Mouse (Mus musculus) embryo, embryonic 11 days (tissue): ENCODE results near the gene Tle6.
"Not testable (repeated sequence)": the region's sequence is repeated elsewhere in the genome, so short reads cannot be mapped to it uniquely, and the experiment has no call there.

Source experiments
- DNase-seq: peaks from one replicate; pipeline ENCODE4 v3.0.0-alpha.2; 2015

Gene Tle6

DNA sequence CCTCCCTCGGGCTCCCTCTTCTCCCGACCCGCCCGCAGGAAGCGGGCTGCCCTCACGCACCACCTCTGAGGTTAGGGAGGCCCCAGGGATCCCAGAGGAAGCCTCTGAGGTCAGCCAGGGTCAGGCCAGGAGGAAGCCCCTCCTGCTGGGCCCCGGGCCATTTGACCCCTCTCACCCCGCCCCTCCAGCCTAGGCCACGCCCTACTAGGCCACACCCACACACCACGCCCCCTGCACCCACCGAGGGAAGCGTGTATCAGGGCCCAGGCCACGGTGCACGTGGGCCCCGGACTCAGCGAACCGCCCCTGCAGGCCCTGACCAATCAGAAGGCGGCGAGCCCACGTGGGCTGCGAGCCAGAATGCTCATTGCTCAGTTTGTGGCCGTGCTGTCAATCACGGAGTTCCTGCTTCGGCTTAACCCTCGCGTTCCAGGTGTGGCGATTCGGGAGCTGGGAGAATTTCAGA is at the start of gene Tle6:
Gene Tle6, minus strand, starts transcription at position 336 of the 466 bp plus-strand sequence.
- DNase-seq = peak; percentile 98

DNA sequence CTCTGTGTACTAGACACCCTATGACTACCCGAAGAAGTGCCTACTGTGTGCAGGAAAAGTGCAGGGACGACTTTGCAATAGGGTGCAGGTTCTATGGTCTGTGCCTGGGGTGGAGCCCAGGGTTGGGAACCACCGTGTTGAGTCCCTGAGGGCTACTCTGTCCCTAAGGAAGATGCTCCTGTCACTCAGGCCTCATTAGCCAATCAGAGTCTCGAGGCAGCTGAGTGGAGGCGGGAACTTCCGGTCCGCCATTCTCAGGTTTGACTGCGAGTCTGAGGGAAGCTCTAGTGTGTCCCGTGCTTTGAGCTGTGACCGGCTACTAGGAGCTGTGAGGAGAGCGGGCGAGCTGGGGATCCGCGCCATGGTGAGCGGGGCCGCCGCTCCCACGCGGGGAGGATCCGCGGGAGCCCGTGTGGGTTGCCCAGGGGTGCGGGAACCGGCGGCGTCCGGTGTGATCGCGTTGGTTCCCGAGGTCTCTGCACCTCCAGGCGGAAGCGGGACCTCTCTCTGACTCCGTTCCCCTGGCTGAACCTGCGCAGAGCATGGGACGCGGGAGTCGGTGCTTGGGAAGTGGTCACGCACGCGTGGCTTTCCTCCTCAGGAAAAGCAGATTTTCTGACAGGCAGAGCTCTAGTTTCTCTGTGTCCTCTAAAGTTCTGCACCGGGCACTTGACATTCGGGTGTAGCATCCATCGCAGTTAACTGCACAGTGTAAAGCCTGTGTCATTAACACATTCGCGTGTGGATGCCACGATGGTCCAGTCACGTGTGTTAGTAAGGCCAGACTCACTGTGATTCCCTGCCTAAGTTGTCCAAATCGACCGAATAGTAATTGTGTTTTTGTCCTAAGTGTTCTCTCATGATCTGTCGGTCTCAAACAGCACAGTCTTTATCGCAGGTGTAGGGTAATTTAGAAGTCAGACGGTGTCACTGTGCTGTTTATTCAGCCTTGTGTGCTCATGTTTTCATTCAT is 48.2 kb upstream of the Tle6 start, which contains the start of gene Gm10778:
Gene Gm10778, plus strand, starts transcription at position 257 of the 973 bp plus-strand sequence.
- DNase-seq = peak; percentile 93

DNA sequence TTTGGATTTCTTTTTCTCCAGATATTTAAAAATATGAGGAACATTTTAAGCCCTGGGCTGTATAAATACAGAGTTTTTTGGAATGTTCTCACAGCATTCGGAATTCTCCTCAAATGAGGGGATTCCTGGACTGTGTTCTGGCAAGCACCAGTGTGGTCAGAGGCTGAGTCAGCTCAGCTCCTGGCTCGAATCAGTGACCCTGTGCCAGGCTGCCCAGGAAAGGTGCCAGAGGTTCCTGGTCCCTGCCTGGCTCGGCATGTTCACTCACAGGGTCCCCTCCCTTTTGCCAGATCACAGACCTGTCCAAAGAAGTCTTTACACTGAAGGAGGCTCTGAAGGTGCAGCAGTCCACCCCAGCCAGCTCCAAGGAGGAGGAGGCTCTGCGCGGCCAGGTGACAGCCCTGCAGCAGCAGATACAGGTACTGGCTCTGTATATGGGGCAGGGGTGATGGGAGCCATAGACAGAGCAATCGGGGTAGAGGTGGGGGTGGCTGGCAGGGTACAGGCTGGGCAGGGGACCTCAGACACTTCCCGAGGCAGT is 45.2 kb upstream of the Tle6 start:
- DNase-seq = no peak

DNA sequence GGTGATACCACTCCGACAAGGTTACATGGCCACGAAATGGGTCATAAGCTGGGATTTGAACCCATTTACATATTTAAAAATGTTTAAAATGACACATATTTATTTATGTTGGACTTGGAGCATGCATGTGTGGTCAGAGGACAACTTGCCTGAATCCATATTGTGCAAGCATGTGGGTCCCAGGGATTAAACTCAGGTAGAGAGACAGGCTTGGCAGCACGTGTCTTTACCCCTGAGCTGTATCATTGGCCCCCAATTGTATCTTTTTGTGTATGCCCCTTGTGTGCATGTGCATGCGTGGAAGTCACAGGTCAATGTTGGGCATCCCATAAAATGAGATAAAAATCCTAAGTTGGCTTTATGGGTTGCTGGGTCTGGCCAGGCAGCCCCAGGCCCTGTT is 44.5 kb upstream of the Tle6 start:
- DNase-seq = no peak

DNA sequence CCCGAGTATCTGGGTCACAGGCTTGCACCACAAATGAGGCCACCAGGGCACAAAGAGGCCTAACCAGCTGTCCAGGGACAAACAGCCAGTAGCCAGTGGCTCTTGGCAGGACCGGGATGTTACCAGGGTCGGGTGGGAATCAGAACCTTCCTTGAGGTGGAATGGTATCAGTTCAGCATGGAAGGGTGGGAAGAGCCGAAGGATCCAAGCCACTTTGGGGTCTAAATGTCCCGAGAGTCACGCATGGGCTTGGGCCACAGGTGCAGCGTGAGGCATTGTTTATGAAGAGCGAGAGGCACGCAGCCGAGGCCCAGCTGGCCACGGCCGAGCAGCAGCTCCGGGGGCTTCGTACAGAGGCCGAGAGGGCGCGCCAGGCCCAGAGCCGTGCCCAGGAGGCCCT is 43.8 kb upstream of the Tle6 start:
- no peak for DNase-seq

DNA sequence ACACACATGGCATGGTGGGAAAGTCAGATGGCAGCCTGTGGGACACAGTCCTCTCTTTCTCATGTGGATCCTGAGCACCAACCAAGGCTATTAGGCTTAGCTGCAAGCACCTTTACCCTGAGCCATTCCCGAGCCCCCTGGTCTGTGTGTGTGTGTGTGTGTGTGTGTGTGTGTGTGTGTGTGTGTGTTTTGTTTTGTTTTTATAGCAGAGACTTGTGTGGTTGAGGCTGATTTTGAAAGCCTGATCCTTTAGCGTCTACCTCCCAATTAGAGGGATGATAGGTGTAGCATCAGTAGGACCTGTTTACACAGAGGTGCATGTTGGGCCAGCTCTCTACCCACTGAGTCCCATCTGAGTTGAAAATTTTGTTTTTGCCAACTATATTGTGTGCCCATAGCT is 43.3 kb upstream of the Tle6 start:
- no peak for DNase-seq

DNA sequence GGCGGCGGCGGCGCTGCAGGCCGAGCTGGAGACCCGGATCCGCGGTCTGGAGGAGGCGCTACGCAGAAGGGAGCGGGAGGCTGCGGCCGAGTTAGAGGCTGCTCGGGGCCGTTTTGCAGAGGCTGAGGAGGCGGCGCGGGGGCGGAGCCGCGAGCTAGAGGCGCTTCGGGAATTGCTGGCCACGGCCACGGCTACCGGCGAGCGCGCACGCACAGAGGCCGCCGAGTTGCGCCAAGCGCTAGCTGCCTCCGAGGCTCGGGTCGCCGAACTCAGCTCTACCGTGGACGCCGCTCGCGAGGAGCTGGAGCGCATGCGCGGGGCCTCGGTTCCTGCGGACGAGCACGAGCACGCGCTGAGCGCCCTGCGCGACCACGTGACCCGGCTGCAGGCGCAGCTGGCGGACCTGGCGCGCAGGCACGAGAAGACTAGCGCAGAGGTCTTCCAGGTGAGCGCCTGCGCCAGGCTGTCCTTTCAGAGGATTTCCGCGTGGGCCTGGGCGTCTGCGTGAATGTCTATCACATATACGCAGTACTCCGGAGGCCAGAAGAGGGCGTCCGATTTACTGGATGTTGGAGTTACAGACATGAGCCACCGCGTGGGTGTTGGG is 42.7 kb upstream of the Tle6 start:
- peak; percentile 97 for DNase-seq

DNA sequence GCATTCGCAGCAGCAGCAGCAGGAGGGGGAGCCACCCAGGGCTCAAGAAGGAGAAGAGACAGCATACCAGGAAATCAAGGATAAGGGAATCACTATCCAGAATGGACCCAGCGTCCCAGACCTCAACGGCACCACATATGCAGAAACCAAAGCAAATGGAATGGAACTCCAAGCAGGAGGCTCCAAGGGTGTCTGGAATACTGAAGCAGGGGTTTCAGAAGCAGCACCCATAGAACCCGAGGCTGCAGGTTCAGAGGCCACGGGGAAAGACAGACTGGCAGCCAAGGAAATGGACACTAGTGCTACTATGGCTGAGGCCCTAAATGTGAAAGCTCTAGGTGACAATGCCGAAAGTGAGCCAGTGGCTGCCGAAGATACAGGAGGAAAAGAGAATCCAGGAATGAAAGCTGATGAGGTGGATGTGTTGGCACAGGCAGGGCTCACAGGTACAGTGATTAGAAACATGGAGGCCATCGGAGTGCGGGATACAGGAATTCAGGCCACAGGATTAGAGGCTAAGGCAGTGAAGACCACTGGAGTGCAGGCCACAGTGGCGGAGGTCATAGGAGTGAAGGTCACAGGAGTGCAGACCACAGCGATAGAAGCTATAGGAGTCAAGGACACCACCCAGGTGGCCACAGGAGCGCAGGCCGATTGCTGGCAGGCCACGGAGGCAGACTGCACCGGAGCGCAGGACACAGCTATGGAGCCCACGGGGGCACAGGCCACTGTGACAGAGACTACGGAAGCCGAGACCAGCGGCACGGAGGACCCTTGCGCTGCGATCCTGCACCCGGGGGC is 42.0 kb upstream of the Tle6 start:
- DNase-seq = no peak

DNA sequence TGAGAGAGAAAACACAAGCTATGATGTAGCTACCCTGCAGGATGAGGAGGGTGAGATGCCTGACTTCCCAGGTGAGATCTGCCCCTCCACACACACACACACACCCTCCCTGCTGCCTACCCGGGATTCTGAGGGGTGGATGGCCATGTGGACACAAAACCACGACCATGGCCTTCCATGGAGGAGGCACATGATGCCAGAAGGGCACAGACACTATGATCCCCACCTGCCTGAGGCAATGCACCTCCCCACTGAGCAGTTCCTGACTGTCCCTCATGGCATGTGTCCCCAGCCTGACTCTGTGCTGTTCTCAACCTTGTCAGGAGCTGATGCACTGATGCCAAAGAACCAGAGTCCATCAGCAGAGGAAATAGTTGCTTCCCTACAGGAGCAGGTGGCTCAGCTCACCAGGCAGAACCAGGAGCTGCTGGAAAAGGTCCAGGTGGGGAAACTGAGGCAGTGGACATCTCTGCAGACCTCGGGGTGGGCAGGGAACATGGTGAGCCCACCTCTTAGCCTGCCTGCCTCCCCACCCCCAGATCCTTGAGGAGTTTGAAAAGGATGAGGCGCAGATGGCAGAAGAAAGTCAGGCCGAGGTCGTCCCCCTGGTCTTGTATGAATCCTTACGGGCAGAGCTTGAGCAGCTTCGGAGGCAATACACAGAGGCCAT is 41.2 kb upstream of the Tle6 start:
- no peak for DNase-seq

DNA sequence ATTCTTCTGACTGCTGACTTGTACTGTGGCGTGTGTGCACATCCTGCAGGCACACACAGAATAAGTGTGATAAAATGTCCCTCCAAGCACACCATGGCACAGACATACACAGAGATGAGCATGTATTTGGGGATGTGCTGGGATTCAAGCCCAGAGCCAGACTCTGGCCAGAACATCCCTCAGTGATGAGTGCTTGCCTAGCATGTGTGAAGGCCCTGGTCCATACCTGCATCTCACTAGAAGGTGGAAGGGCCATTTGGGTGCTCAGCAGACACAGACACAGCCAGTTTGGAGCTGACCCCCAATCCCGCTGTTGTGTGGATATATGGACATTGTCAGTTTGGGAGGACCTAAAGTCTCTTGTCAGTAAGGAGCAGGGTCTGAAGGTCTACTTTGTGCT is 40.7 kb upstream of the Tle6 start:
- no peak for DNase-seq

DNA sequence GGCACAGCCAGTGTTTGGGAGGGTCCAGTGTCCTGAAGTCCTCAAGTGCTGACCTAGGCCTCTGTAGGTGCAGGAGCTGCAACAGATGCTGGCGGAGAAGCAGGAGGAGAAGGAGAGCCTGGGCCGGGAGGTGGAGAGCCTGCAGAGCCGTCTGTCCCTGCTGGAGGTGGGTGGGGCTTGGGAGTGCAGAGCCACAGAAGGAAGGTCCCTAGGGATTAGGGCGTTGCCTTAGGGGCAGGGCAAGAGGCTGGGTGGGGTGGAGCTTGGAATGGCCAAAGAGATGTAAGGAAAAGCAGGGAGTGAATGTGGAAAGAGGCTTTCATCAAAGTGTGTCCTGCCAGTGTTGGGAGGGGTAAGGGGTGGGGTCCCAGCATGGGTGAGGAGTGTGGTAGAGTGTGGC is 40.0 kb upstream of the Tle6 start:
- not testable (repeated sequence) for DNase-seq

DNA sequence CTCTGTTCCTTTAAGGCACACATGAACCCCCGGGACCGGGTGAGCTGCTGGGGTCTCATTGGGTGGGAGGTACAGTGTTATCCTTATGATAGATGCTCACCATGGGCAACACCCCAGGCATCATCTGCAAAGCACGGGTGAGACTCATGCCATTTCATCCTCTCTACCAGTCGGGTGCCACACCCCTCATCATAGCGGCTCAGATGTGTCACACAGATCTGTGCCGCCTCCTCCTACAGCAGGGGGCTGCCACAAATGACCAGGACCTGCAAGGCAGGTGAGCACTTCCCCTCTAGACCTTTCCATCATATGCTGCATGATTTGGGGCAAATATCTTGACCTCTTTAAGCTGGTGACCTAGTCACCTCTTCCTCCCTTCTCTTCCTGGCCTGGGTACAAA is 37.2 kb upstream of the Tle6 start:
- DNase-seq = no peak

DNA sequence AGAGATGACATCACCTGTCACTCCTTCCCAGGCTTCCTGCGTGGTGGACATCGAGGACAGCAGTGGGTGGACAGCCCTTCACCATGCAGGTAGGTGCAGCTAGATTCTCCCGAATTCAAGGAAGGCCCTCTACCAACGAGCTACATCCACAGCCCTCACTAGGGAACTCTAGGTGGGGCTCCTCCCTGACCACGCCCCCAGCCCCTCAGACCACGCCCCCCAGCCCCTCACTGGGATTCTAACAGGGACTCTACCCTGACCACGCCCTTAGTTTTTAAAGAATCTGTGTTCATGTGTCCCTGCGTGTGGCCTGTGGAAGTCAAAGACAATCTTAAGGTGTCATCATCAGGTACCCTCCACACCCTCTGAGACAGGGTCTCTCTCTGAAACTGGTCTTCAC is 35.5 kb upstream of the Tle6 start:
- no peak for DNase-seq

DNA sequence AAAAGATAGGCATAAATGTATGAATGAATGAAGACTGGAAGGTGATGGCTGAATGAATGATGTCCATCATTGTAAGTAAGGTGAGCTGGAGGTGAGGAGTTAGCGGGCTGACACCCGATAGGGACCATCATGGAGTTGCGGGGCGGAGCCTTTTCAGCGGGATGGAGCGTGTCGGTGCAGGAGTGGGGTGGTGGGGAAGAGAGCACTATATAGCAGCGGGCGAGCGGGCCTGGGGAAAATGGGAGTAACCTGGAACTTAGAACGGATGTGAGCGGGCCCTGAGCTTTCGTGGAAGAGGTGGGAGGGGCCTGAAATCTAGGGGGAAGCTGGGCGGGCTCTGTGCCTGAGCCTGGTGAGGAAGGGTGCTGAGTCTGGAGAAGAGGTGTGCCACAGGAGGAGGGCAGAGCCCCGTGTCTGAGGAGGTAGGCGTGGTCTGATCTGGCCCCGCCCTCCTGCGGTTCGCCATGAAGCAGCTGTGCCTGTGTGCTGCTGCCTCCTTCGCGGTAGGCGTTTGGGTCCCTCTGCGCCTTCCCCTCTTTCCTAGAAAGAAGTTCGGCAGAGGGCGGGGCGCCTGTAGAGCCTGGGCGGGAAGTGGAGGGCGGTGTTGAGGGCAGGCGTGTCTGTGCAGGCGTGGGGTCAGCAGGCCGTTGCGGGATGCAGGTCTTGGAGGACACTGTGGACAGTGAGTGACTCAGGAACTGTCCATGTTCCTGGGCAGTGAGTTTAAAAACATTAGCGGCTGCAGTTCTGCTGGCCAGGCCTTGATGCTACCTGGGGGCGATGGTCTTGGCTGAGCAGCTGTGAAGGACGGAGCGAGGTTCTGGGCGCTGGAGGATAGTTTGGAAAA is 32.6 kb upstream of the Tle6 start:
- DNase-seq = peak; percentile 89

DNA sequence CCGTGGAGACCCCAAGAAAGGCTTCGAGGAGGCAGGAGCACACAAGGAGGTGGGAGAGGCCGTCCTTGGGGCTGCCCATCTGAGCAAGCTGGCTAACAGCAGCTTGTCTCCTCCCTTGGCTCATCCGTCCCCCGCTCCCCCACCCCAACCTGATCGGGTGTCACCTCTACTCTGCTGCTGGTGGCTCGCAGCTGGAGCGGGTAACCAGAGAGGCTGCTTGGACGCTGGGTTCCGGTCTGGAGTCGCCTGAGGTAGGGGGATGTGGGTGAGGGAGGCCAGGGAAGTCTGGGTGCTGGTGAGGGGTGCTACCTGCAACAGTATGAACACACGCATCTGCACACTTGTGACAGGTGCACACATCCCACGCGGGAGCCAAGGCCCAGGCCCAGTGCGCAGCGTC is 27.5 kb upstream of the Tle6 start, which contains the start of gene Ankrd24:
Gene Ankrd24, plus strand, starts transcription at position 151 of the 400 bp plus-strand sequence.
- no peak for DNase-seq

DNA sequence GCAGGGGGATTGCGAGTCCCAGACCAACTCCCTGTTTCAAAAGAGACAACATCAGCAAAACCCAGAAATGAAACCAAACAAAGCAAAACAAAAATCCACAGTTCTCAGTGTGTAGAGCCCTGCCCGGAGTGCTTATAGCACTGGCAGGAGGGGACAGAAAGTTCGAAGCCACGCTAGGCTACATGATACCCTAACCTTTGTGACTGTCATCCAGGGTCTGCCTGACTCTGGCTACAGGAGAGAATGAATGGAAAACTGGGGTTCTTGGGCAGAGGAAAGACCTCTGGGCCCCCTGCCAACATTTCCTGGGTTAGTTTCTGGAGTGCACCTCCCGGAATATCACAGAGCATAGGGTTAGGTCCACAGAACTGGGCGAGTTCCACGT is 27.0 kb upstream of the Tle6 start:
- DNase-seq = no peak

DNA sequence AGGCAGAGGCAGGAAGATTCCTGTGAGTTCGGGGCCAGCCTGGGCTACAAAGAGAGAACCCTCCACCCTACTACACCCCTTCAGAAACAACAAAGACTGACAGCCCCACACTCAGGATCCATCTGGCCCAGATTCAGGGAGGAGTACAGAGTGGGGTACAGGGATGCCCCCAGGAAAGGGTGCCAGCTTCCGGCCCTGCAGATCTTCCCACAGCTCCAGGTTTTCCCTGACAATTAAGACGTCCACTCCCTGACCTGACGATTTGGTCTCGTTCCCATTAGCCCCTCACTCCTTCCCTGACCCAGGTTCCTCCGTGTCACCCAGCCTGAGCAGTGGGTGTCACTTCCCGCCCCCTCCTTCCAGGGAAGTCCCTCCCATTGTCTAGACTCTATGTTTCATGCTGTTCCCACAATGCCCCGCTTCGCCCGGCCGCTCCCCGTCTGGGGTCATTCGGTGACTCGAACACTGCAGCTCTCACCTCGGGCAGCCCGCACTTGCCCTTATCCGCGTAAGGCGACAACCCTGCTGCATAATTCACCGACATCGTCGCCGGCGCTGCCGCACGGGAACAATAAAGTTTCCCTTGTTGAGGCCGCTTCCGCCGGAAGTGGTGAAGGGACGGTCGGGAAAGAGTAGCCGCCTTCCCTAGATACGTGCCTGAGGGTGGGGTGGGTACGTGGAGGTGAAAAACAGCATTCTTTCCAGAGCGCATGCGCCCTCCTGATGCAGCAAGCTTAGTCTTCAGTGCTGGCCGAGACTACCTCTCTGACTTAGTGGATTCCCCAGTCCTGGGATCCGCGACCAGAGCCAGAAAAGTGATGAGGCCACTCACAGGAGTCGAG is 26.3 kb upstream of the Tle6 start, which contains the start of gene Sirt6:
Gene Sirt6, minus strand, starts transcription at position 804 of the 842 bp plus-strand sequence.
- peak; percentile 97 for DNase-seq

DNA sequence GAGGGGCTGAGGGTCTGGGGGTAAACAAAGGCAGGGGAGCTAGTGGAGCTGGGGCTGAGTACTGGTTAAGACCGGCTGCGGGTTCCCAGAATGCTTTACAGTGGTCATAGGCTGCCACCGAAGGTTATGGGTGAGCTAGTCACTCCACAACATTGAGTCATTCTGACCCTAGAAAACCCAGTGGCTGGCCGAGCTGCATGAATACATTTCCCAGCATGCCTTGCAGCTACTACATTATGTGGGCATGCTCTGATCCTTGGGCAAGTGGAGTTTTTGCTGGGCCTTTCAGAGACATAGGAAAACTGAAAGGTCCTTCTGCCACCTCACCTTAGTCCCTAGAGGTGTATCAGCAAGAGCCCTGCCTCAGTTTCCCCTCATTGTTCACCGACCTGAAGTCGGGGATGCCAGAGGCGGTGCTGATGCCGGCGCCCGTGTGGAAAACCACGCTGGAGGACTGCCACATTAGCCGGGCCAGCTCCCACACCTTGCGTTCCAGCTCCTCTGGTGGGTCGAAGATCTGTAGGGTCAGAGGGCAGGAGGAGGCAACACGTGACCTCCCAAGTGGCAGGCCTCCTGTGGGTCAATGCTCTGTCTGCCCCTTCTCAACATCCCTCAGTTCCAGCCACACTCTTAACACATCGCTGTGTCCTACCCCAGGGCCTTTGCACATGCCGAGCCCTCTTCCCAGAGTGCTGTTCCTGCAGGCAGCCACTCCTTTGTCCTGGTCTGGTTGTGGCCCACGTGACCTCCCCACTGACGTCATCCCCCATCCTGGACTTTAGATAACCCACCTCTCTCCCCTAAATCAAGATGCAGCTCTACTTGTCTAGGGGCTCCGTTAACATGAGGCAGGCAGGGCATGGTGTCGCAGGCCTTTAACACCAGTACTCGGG is 25.5 kb upstream of the Tle6 start:
- DNase-seq = peak; percentile 14

DNA sequence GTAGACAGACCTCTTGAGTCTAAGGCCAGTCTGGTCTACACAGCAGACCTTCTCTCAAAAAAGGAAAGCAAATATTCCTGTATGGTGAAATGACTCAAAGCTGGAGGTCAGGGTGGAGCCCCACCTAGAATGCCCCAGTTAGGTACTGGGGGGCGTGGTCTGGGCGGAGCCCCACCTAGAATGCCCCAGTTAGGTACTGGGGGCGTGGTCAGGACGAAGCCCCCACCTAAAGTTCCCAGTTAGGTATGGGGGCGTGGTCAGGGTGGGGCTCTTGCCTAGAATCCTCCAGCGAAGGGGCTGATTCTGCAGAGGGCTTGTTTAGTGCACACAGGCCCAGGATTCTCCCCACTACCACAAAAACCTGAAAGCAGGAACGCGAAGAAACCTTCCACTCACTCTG is 22.6 kb upstream of the Tle6 start:
- no peak for DNase-seq
